Mouse (Mus musculus) E14TG2a.4 (cell line): Measurements from ENCODE around the gene Thap4.
A peak's percentile ranks its signal among the peaks of the same experiment; 100 is the strongest.
"Not testable (repeated sequence)": the region's sequence is repeated elsewhere in the genome, so short reads cannot be mapped to it uniquely, and the experiment has no call there.

Experiments
- H3K27me3 ChIP-seq: 2 replicates; pipeline ENCODE4 v1.6.1; 2014; ENCODE audit warnings: low read length, control low read depth; ENCODE audit not compliant: insufficient read depth
- H3K36me3 ChIP-seq: 2 replicates; pipeline ENCODE4 v1.6.1; 2014; ENCODE audit warnings: low read length, control low read depth; ENCODE audit not compliant: insufficient read depth
- H3K4me1 ChIP-seq: replicated peaks from 2 replicates; pipeline ENCODE4 v1.6.1; 2014; ENCODE audit warnings: low read depth, low read length, control low read depth
- H3K4me3 ChIP-seq: replicated peaks from 2 replicates; pipeline ENCODE4 v1.5.1; 2014; ENCODE audit warnings: mild to moderate bottlenecking, low read length
- H3K9me3 ChIP-seq: 2 replicates; pipeline ENCODE4 v1.6.1; 2014; ENCODE audit warnings: low read length, control low read depth
- CTCF ChIP-seq: conservative IDR thresholded peaks from 2 replicates; pipeline ENCODE4 v1.5.1; 2014; ENCODE audit warnings: low read length
- NANOG ChIP-seq: IDR thresholded peaks from 2 replicates; pipeline ENCODE4 v1.6.1; 2014; ENCODE audit warnings: borderline replicate concordance, low read length, mixed read lengths
- POU5F1 ChIP-seq: IDR thresholded peaks from 2 replicates; pipeline ENCODE4 v1.6.1; 2014; ENCODE audit warnings: low read length, borderline replicate concordance

The Thap4 gene

DNA sequence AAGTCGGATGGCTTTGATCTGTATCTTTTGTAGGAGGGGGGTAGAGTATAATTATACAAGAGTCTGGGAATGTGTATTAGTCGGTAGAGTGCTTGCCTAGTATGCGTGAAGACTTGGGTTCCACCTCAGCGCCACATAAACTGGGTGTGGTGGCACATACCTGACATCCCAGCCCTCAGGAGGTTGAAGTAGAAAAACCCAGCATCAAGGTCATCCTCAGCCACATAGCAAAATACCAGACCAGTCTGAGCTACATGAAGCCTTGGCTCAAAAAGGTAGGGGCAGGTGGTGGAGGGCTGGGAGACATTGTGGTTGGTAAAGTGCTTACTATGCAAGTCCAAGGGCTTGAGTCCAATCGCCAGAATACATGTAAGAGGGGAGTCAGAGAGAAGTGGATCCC, 82.0 kb downstream of the Thap4 start:
- TF ChIP-seq POU5F1: no peak
- TF ChIP-seq NANOG: no peak
- TF ChIP-seq CTCF: no peak
- Histone ChIP-seq H3K36me3 (no peaks in the 10 kb centered on the region), H3K4me3 (no peak overlapping the region), H3K9me3 (no peaks in the 10 kb centered on the region), H3K27me3 (peaks cover 8% of the 10 kb centered on the region; the same call in 1 of the 2 replicates), H3K4me1 (peaks cover 47% of the 10 kb centered on the region)

DNA sequence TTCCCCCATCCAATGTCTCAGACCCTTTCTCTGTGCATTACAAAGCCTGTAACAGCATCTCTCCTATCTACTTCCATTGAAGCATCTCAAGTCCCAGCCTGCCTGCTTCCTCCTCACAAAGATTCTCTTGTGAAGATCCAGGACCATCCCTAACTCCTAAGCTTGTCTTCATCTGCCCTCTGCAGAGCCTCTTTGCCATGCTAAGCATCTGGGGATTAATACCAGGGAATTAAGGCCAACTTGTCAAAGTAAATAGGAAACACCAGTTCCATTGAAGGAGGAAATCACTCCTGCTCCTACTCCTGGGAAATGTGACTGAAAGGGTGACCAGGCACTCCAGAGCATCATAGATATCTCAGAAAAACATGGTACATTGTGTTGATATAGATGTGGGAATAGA, 84.7 kb downstream of the Thap4 start:
- H3K9me3 ChIP-seq: no peaks in the 10 kb centered on the region
- no peak overlapping the region for H3K4me3 ChIP-seq
- no peak for TF ChIP-seq NANOG
- TF ChIP-seq POU5F1: no peak
- TF ChIP-seq CTCF: no peak
- peaks cover 11% of the 10 kb centered on the region; the same call in 1 of the 2 replicates for H3K27me3 ChIP-seq
- H3K4me1 ChIP-seq: peaks cover 53% of the 10 kb centered on the region
- no peaks in the 10 kb centered on the region for H3K36me3 ChIP-seq

DNA sequence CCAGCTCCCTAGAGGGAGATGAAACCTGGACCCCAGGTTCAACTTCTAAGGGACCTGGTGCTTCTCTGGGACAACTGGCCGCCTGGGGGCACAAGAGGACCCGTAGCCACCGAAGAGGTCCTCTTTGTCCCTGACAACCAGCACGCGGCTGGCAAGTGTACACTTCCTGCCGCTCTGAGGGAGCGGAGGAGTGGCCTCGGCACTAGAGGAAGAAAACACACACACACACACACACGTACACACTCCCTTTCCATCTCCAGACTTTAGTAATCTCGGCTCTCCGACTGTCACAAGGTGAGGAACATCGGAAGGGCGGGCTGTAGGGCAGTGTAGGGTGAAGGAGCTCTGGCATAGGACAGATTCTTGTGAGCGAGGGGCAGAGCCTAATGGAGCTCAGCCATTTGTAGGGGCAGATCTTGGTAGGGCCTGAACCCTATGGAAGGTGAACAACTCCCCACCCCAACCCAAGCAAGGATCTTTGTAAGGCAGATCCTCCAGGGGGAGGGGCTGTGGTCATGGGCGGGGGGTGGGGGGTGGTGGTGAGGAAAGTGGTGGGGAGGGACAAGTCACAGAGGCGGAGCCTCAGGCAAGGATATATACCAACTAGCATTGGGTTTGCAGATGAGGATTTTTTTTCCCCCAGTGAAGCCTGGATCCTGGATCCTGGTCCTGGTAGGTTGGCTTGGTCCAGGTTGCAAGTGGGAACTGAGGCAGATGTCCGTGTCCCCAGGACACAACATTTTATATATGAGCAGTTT, 85.7 kb downstream of the Thap4 start:
- Histone ChIP-seq H3K9me3 (no peaks in the 10 kb centered on the region), H3K27me3 (peaks cover 11% of the 10 kb centered on the region; the same call in 1 of the 2 replicates), H3K36me3 (no peaks in the 10 kb centered on the region), H3K4me3 (peak overlapping the region; percentile 68), H3K4me1 (peaks cover 55% of the 10 kb centered on the region)
- TF ChIP-seq CTCF (peak; percentile 27; the same call in 1 of the 2 replicates), POU5F1 (no peak), NANOG (no peak)

DNA sequence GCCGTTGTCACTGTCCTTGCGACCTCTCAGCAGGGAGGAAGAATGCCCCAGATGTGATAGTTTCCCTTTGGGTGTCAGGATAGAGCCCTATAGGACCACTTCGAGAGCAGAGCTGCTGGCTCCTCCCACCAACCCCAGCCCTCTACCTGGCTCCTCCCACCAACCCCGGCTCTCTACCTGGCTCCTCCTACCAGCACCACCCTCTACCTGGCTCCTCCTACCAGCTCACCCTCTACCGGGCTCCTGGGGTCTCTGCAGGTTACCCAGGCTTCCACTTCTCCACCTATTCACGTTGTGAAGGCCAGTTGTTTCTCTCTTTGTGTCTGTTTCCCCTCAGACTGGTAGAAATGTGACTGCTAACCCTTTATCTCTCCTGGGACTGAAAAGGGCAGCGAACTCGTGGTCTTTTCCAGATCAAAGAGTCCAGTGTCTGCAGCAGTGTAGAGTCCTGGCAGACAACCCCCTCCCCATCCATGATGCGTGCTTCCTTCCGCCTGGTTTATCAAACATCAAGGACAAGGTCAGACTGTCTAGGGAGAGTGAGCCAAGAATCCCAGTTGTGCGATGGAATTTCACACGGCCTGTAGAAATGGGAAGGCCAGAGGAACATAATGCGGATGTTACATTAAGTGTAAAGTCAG, 86.8 kb downstream of the Thap4 start:
- Histone ChIP-seq H3K4me1 (peaks cover 47% of the 10 kb centered on the region), H3K27me3 (peaks cover 11% of the 10 kb centered on the region; the same call in 1 of the 2 replicates), H3K4me3 (peak overlapping the region; percentile 68), H3K36me3 (no peaks in the 10 kb centered on the region), H3K9me3 (no peaks in the 10 kb centered on the region)
- TF ChIP-seq NANOG: no peak
- TF ChIP-seq POU5F1: no peak
- TF ChIP-seq CTCF: no peak

DNA sequence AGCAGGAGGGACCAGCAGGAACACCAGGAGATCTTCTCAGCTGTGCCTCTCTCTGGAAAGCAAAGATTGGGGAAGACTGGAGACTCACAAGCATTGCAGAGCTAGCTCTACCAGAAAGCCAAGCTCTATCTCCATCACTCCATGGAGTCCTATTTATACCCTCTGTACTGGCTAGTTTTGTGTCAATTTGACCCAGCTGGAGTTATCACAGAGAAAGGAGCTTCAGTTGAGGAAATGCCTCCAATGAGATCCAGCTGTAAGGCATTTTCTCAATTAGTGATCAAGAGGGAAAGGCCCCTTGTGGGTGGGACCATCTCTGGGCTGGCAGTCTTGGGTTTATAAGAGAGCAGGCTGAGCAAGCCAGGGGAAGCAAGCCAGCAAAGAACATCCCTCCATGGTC, 96.1 kb downstream of the Thap4 start, which contains the start of gene Stk25:
Gene Stk25 (minus strand): TSS at position 101 of the 400 bp plus-strand sequence.
- not testable (repeated sequence) for H3K36me3 ChIP-seq, H3K9me3 ChIP-seq, H3K4me3 ChIP-seq
- Histone ChIP-seq H3K27me3 (peaks cover 13% of the 10 kb centered on the region), H3K4me1 (peaks cover 13% of the 10 kb centered on the region; the same call in 1 of the 2 replicates)

DNA sequence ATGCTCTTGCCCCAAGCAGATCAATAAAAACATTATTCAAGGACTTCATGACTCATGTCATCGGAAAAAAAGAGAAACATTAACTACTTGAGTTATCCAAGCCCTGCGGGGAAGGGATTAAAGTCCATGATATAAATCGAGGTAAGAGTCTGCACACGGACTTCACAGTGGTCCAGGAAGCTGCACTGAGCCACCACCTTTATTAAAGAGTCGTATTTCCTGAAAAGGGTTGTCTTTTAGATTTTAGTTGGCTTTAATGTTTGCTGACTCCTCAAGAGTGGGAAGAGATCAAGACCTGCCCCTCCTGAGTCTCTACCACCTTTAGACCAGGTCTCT, 97.7 kb downstream of the Thap4 start:
- TF ChIP-seq POU5F1 (no peak), NANOG (no peak), CTCF (no peak)
- H3K4me1 ChIP-seq: peaks cover 13% of the 10 kb centered on the region; the same call in 1 of the 2 replicates
- no peaks in the 10 kb centered on the region for H3K9me3 ChIP-seq
- no peak overlapping the region for H3K4me3 ChIP-seq
- peaks cover 17% of the 10 kb centered on the region for H3K27me3 ChIP-seq
- no peaks in the 10 kb centered on the region for H3K36me3 ChIP-seq

DNA sequence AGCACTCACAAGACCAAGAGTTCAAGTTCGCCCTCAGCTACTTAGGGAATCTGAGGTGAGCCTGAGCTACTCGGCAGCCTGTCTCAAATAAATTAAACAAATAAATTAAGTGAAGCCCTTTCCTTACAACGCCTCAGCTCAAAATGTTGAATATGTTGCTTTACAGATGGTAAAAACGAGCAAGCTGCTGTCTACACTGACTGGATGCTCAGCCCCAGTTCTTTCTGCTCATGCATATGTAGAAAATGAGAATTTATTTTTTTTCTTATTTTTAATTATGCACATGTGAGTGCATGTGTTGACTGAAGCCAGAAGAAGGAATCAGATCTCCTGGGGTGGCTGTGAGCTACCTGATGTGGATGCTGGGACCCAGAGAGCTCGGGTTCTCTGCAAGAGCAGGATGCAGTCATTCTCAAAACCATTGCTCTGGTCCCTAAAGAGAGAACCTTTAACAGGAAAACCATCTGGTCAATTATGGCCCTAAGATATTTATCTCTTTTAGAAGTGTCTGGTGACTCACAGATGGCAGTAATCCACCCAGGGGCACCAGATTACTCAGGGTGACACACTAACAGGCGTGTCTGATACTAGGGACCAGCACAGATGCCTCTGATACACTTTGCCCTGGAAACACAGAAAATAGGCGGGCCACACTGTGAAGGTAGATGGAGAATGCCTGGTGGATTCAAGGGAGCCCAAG, 98.2 kb downstream of the Thap4 start:
- TF ChIP-seq POU5F1 (no peak), NANOG (no peak), CTCF (no peak)
- H3K9me3 ChIP-seq: no peaks in the 10 kb centered on the region
- peaks cover 13% of the 10 kb centered on the region; the same call in 1 of the 2 replicates for H3K4me1 ChIP-seq
- H3K36me3 ChIP-seq: no peaks in the 10 kb centered on the region
- H3K4me3 ChIP-seq: no peak overlapping the region
- peaks cover 17% of the 10 kb centered on the region for H3K27me3 ChIP-seq

DNA sequence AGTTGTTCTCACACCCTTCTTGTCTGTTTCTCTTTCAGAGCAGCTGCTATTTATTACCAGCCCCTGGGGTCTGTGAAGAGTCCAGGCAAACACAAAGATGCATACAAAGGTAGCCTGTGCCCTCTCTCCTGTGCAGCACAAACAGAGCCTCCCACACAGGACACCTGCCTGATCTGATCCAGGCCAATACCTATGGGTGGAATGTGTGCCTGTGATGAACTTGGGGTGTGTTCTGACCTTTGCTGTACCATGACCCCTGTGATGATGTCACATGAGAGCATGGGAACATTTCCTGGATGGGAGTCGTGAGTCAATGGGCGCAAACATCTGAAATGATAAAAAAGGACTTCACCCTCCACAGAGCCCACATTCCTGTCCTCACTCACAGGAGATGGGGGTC, 99.9 kb downstream of the Thap4 start:
- Histone ChIP-seq H3K4me3 (no peak overlapping the region), H3K27me3 (peaks cover 17% of the 10 kb centered on the region), H3K36me3 (no peaks in the 10 kb centered on the region), H3K4me1 (peaks cover 16% of the 10 kb centered on the region), H3K9me3 (no peaks in the 10 kb centered on the region)
- no peak for TF ChIP-seq CTCF
- TF ChIP-seq POU5F1: no peak
- no peak for TF ChIP-seq NANOG
